Mouse (Mus musculus) layer of hippocampus, adult 2 months (tissue): ENCODE results near the gene Tbc1d12. TPM values are rescaled to one million over a fixed set of nuclear protein-coding genes. Genes with fewer than 3 reads are reported as not detected.
"Not testable (repeated sequence)": the region's sequence is repeated elsewhere in the genome, so short reads cannot be mapped to it uniquely, and the experiment has no call there.

Experiments
- DNase-seq, 2 experiments: peaks; one replicate each; pipeline ENCODE4 v3.0.0; 2022; ENCODE audit warnings: low spot score in 2 of 2
- H3K27ac ChIP-seq: fragments of 200-600 bp; 2 replicates; pipeline ENCODE4 v1.8.1; 2022
- H3K4me3 ChIP-seq: fragments of 200-600 bp; 2 replicates; pipeline ENCODE4 v1.8.1; 2022; ENCODE audit warnings: mild to moderate bottlenecking
- CTCF ChIP-seq: fragments of 200-600 bp; conservative IDR thresholded peaks from 2 replicates; pipeline ENCODE4 v1.8.1; 2022; ENCODE audit warnings: antibody characterized with exemption, mild to moderate bottlenecking, moderate library complexity
- total RNA-seq, 2 experiments: library from RNA; stranded (reverse); gene quantifications; 2 replicates each; pipeline ENCODE4 v1.2.3; 2021

The Tbc1d12 gene
- total RNA-seq, 2 experiments from 2014 or later, result 12.5 TPM

DNA sequence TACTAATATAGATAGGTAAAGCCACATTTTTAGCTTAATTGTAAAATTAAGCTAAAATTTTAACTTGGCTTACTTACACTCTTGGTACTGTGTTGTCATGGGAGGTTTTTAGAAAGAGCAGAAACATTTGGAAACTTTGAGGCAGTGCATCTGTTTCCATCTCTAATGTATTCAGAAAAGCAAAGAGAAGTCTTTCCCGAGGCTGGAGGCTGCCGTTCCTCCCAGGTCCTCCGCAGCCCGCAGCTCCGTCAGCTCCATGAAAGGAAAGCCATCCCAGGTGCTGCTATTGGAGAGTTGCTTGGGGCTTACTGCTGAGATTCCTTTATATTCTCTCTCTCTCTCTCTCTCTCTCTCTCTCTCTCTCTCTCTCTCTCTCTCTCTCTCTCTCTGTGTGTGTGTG lies 8.4 kb downstream of the Tbc1d12 start:
- H3K4me3 ChIP-seq, result no peak overlapping the region
- no peak for DNase-seq
- H3K27ac ChIP-seq, result no peak overlapping the region
- no peak for TF ChIP-seq CTCF

DNA sequence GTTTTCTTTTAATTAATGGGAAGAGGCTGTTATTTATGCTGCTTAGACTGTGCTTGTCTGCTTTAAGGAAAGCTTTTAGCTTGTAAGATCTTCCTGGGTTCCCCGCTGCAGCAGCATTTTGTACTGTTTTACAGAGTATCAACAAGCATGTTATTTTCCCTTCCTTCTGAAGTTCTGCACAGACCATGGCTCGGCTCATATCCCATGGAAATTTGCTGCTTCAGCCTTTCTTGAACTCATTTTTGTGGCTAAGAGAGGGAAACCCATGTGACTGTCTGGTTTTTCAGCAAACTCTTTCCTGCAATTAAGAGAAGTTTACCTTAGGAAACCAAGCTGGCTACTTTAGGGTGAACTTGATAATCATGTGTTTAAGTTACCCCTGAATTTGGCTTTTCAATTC lies 10.0 kb downstream of the Tbc1d12 start:
- H3K27ac ChIP-seq, result no peak overlapping the region
- TF ChIP-seq CTCF, result no peak
- no peak for DNase-seq
- no peak overlapping the region for H3K4me3 ChIP-seq

- no peak for DNase-seq
- Histone ChIP-seq H3K27ac (no peak overlapping the region), H3K4me3 (no peak overlapping the region)
- TF ChIP-seq CTCF, result peak; percentile 11; the same call in 1 of the 2 replicates
Measured at GRCm38 (mm10) chr19:38858224-38858623, 21.8 kb downstream of the Tbc1d12 start.

- no peak for DNase-seq
- Histone ChIP-seq H3K4me3 (no peak overlapping the region), H3K27ac (no peak overlapping the region)
- no peak for TF ChIP-seq CTCF
Measured at GRCm38 (mm10) chr19:38862523-38862922, 26.1 kb downstream of the Tbc1d12 start.

GRCm38 (mm10) chr19:38874825-38875224 lies 38.4 kb downstream of the Tbc1d12 start:
- not testable (repeated sequence) for H3K4me3 ChIP-seq, H3K27ac ChIP-seq, DNase-seq

DNA sequence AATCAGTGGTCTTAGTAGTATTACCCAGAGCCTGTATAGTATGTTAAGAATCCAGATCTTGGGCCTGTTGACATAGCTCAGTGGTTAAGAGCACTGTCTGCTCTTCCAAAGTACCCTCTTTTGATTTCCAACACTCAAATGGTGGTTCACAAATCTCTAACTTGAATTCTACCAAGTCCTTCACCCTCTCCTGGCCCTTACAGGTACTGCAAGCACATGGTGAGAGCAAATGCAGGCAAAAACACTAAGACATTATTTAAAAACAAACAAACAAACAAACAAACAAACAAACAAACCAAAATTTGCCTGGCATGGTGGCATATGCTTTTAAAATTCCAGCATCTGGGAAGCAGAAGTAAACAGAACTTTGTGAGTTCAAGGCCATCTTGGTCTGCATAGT lies 43.9 kb downstream of the Tbc1d12 start:
- no peak for DNase-seq
- no peak overlapping the region for H3K27ac ChIP-seq
- TF ChIP-seq CTCF, result peak; percentile 61
- H3K4me3 ChIP-seq, result no peak overlapping the region

DNA sequence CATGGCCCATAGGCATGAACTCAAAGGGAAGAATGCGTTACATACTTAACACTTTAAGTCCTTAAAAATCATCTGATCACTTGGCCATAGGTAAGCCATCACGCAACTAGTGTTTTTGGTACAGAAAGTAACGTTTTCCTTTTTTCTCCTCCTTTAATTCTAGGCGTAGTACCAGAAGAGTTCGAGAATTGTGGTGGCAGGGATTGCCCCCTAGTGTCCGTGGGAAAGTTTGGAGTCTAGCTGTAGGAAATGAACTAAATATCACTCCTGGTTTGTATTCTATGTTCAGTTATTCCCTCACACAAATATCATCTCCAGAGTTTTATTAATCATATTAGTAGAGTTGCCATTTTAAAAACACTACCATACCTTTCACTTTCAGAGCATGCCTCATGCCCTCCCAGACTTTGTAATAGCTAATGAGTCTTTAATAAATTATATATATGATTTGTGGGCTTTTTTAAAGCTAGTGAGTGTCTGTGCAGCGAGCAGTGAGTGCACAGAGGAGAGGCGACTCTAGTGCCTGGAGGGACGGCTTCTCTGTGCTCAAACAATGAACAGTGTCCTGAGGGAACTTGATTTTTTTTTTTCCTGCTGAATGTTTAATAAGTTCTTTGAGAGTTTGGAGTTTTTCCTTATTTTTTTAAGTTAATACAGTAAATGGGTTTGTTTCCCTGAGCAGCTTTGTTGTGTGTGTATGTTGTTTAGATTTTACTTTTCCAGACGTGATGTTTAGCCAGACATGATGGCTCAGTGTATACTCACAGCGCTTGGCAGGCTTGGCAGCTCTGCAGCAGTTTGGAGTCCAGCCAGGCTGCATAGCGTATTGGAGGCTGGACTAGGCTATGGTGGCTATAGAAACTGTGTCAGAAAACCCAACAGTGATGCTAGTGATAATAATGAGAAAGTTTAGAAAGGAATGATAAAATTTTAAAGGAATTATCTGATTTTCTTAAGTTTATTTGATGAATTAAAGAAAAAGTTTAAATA lies 65.1 kb downstream of the Tbc1d12 start:
- Histone ChIP-seq H3K27ac (no peak overlapping the region), H3K4me3 (no peak overlapping the region)
- DNase-seq, result no peak
- TF ChIP-seq CTCF, result peak; percentile 73

DNA sequence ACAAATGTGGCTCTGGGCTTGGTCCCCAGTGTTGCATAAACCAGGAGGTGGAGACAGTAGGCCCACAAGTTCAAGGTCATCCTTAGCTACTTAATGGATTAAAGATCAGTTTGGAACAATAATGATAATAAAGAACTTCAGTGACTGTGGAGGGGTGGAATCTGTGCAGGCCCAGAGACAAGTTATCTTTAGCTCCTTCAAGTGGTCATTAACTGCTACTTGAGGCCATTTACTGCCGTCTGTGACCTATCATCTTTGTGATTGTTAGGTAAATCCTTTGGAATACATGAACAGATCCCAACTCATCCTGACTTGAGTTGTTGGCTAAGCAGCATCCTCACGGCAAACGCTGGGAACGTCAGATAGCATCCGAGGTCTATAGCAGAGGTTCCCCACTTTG lies 66.1 kb downstream of the Tbc1d12 start:
- TF ChIP-seq CTCF, result no peak
- no peak for DNase-seq
- no peak overlapping the region for H3K4me3 ChIP-seq

DNA sequence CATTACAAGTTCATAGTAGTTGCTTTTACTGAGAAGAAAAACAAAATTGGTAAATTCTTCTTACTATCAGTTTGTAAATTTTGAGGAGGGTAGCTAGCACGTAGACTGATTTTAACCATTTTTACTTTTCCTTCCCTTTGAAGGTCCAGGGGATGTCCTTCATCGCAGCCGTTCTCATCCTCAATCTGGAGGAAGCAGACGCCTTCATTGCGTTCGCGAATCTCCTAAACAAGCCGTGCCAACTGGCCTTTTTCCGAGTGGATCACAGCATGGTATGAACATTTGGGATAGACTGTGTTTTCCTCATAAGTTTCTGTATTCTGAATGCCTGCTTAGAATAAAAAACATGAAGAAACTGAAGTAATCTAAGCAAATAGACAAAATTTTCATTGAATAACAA lies 77.4 kb downstream of the Tbc1d12 start:
- no peak for TF ChIP-seq CTCF
- Histone ChIP-seq H3K27ac (no peak overlapping the region), H3K4me3 (no peak overlapping the region)
- DNase-seq, result no peak

More for the DNA sequence above, 66.1 kb downstream of the Tbc1d12 start:
- H3K27ac ChIP-seq, result no peak overlapping the region

- Histone ChIP-seq H3K4me3 (no peak overlapping the region), H3K27ac (no peak overlapping the region)
- no peak for DNase-seq
- no peak for TF ChIP-seq CTCF
Measured at GRCm38 (mm10) chr19:38914926-38915325, 78.5 kb downstream of the Tbc1d12 start.

GRCm38 (mm10) chr19:38915677-38916076 lies 79.3 kb downstream of the Tbc1d12 start:
- peak; percentile 97 for TF ChIP-seq CTCF
- Histone ChIP-seq H3K4me3 (no peak overlapping the region), H3K27ac (no peak overlapping the region)
- DNase-seq, result peak in 1 of 2 experiments; percentile 69

- Histone ChIP-seq H3K4me3 (no peak overlapping the region), H3K27ac (no peak overlapping the region)
- DNase-seq, result no peak
- TF ChIP-seq CTCF, result no peak
Measured at GRCm38 (mm10) chr19:38928481-38929158, 92.2 kb downstream of the Tbc1d12 start.

- DNase-seq, result peak; percentile 22 to 29
- Histone ChIP-seq H3K27ac (peak overlapping the region; percentile 80), H3K4me3 (peak overlapping the region; percentile 80)
- no peak for TF ChIP-seq CTCF
Measured at GRCm38 (mm10) chr19:38929471-38930251, 93.3 kb downstream of the Tbc1d12 start.
